Mouse (Mus musculus) T-cell, adult 66 days (primary cell): ENCODE measurements around the gene Lin9. TPM values are rescaled to one million over a fixed set of nuclear protein-coding genes. Genes with fewer than 3 reads are reported as not detected.

Source experiments
- total RNA-seq, 2 experiments: library from RNA; stranded (reverse); gene quantifications; 3 replicates in 1 of 2; 4 replicates in 1 of 2; pipeline ENCODE4 v1.2.4; 2023

The Lin9 gene
- total RNA-seq: 10 to 100 TPM; 15.3 to 17.9 TPM

GRCm38 (mm10) chr1:180641137-180641517 is at the start of gene Lin9:
Gene Lin9, plus strand, starts transcription at chr1:180641150.

GRCm38 (mm10) chr1:180696626-180697352 is 55.8 kb downstream of the Lin9 start, which contains the start of gene Mixl1:
Gene Mixl1, minus strand, starts transcription at chr1:180697034.

GRCm38 (mm10) chr1:180725704-180726179 is 84.8 kb downstream of the Lin9 start, which contains the start of gene Acbd3:
Gene Acbd3, plus strand, starts transcription at chr1:180726043.

Other genes with a start within 250 kb of the Lin9 start
- gene Stum, start 157.6 kb upstream of the Lin9 start, total RNA-seq: under 1 TPM in 1 of 2 experiments, not detected in 1; 0.33 TPM
- 10 to 100 TPM; 74.7 to 76.5 TPM for gene Parp1, start 72.2 kb upstream of the Lin9 start, total RNA-seq
- not detected for gene Mixl1, start 55.9 kb downstream of the Lin9 start, total RNA-seq
- 10 to 100 TPM; 48.9 to 51.3 TPM for gene Acbd3, start 84.9 kb downstream of the Lin9 start, total RNA-seq
- gene H3f3a, start 172.8 kb downstream of the Lin9 start, total RNA-seq: 100 to 1,000 TPM; 643 to 664 TPM
- 10 to 100 TPM; 48.1 to 53.3 TPM for gene Sde2, start 210.0 kb downstream of the Lin9 start, total RNA-seq